Mouse (Mus musculus) liver, embryonic 14.5 days (tissue): Measurements from ENCODE around the gene Tle6. TPM values are rescaled to one million over a fixed set of nuclear protein-coding genes. Genes with fewer than 3 reads are reported as not detected.

Source experiments
- ATAC-seq: fragments of 200-750 bp; cut with Nextera tagmentation; 2 replicates; pipeline ENCODE4 v1.8.0; 2017; ENCODE audit warnings: moderate number of reproducible peaks, mild to moderate bottlenecking, moderate library complexity; ENCODE audit not compliant: insufficient read depth
- DNase-seq, 3 experiments: peaks; one replicate each; pipeline ENCODE4 v3.0.0-alpha.2; 2012 to 2013; ENCODE audit warnings: low read depth in 3 of 3, low spot score in 3 of 3
- H3K27ac ChIP-seq: fragments of 300-500 bp; sonication (generic); 2 replicates; pipeline ENCODE4 v1.5.1; 2014; ENCODE audit warnings: moderate library complexity, mild to moderate bottlenecking, control low read depth, inconsistent platforms
- H3K27me3 ChIP-seq: fragments of 300-500 bp; sonication (generic); 2 replicates; pipeline ENCODE4 v1.6.1; 2014; ENCODE audit warnings: mild to moderate bottlenecking, low read length, moderate library complexity; ENCODE audit not compliant: control insufficient read depth, insufficient read depth
- H3K36me3 ChIP-seq: fragments of 300-500 bp; sonication (generic); replicated peaks from 2 replicates; pipeline ENCODE4 v1.6.1; 2014; ENCODE audit warnings: low read depth; ENCODE audit not compliant: control insufficient read depth, insufficient read depth
- H3K4me1 ChIP-seq, 2 experiments: fragments of 200-500 bp in 1 of 2; fragments of 300-500 bp in 1 of 2; sonication (generic) in 1 of 2; replicated peaks; 2 replicates each; pipeline ENCODE4 v1.6.1; 2012 to 2014; ENCODE audit warnings: antibody characterized with exemption in 1 of 2, inconsistent platforms in 1 of 2, low read length in 1 of 2; ENCODE audit not compliant: control insufficient read depth in 2 of 2, insufficient read depth in 2 of 2
- H3K4me2 ChIP-seq: fragments of 300-500 bp; sonication (generic); 2 replicates; pipeline ENCODE4 v1.6.1; 2014; ENCODE audit warnings: low read depth, mild to moderate bottlenecking, control low read depth, moderate library complexity
- H3K4me3 ChIP-seq, 2 experiments: fragments of 200-500 bp in 1 of 2; fragments of 300-500 bp in 1 of 2; sonication (generic) in 1 of 2; 2 replicates each; pipeline ENCODE4 v1.5.1; 2012 to 2014; ENCODE audit warnings: low read depth in 2 of 2, low read length in 2 of 2, mild to moderate bottlenecking in 2 of 2, control low read depth in 1 of 2, inconsistent platforms in 1 of 2, moderate library complexity in 1 of 2; ENCODE audit not compliant: insufficient read depth in 1 of 2
- H3K9ac ChIP-seq: fragments of 300-500 bp; sonication (generic); replicated peaks from 2 replicates; pipeline ENCODE4 v1.6.1; 2014; ENCODE audit warnings: mild to moderate bottlenecking, control low read depth, moderate library complexity
- H3K9me3 ChIP-seq: fragments of 300-500 bp; sonication (generic); 2 replicates; pipeline ENCODE4 v1.6.1; 2016; ENCODE audit warnings: low read length, mixed read lengths; ENCODE audit not compliant: control insufficient read depth
- CTCF ChIP-seq: IDR thresholded peaks from 2 replicates; pipeline ENCODE4 v1.5.1; 2016; ENCODE audit warnings: antibody characterized with exemption, low read depth, control low read depth
- EP300 ChIP-seq: IDR thresholded peaks from 2 replicates; pipeline ENCODE4 v1.6.1; 2016; ENCODE audit warnings: antibody characterized with exemption, low read depth
- WGBS: fragments of 180-500 bp; shearing (Covaris S2); extraction: QIAGEN DNeasy Blood & Tissue Kit; methylation state at CpG from one replicate; pipeline ENCODE4 v1.1.7; 2014; ENCODE audit not compliant: insufficient replicate concordance; 5-methylcytosine and 5-hydroxymethylcytosine counted together
- polyA plus RNA-seq, 2 experiments: library from polyadenylated mRNA; depleted of rRNA in 1 of 2; stranded (reverse) in 1 of 2; unstranded in 1 of 2; fragments of >200 nt; fragmentation: Nextera tagmentation in 1 of 2; extraction: Ambion mirVana in 1 of 2; gene quantifications; 2 replicates each; pipeline versions ENCODE4 v1.2.1 to v1.2.3; 2012 to 2014

The Tle6 gene
- polyA plus RNA-seq, 2 experiments, result 4.5 to 5.6 TPM

- peak overlapping the region; percentile 74 for H3K9ac ChIP-seq
- H3K36me3 ChIP-seq, result no peaks in the 10 kb centered on the region
- H3K4me3 ChIP-seq, result peak overlapping the region; percentile 71 to 78
- TF ChIP-seq EP300 (no peak), CTCF (no peak)
- under 1% methylated on average over 88 of the region's 93 CpGs for WGBS
- no peaks in the 10 kb centered on the region for H3K9me3 ChIP-seq
- H3K27ac ChIP-seq, result peak overlapping the region; percentile 46
- peak overlapping the region; percentile 88 for H3K4me2 ChIP-seq
- no peaks in the 10 kb centered on the region for H3K27me3 ChIP-seq
- DNase-seq (no peak), ATAC-seq (peak; percentile 19; the same call in 1 of the 2 replicates)
- peaks cover 17 to 34% of the 10 kb centered on the region in 2 experiments for H3K4me1 ChIP-seq
Measured at GRCm38 (mm10) chr10:81544296-81545160, 56.3 kb downstream of the Tle6 start.

DNA sequence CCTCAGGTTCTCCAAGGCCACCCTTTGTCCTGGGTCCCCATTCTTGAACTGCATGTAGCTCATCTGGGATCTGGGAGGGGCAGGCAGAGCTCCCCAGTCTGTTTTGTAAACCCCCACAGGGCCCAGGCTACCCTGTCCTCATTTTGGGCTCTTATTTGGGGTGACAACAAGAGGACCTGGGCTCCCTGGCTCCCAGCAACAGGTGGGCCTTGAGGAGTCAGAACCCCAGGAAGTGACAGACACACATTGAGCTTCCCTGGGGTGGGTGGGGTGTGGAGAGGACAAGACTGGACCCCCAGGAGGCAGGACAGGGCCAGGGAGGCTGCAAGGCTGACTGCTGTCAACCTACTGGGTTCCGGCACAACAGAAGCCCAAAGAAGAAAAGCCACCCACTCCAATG lies 57.2 kb downstream of the Tle6 start:
- Histone ChIP-seq H3K4me1 (peaks cover 17 to 34% of the 10 kb centered on the region in 2 experiments), H3K9ac (peak overlapping the region; percentile 74), H3K36me3 (no peaks in the 10 kb centered on the region), H3K4me2 (peak overlapping the region; percentile 88), H3K4me3 (peak overlapping the region; percentile 71 to 78), H3K27ac (no peak overlapping the region), H3K9me3 (no peaks in the 10 kb centered on the region), H3K27me3 (no peaks in the 10 kb centered on the region)
- TF ChIP-seq EP300 (no peak), CTCF (no peak)
- ATAC-seq (no peak), DNase-seq (no peak)
- WGBS, result 83% methylated on average over 1 of the region's 1 CpGs

GRCm38 (mm10) chr10:81542727-81543460 lies 58.0 kb downstream of the Tle6 start:
- peaks cover 17 to 34% of the 10 kb centered on the region in 2 experiments for H3K4me1 ChIP-seq

GRCm38 (mm10) chr10:81541803-81542202 lies 59.1 kb downstream of the Tle6 start:
- H3K9me3 ChIP-seq, result no peaks in the 10 kb centered on the region
- peak overlapping the region; percentile 28; the same call in 1 of the 2 replicates for H3K4me2 ChIP-seq
- H3K4me1 ChIP-seq, result peaks cover 17 to 30% of the 10 kb centered on the region in 2 experiments
- no peaks in the 10 kb centered on the region for H3K36me3 ChIP-seq
- ATAC-seq (no peak), DNase-seq (no peak)
- no peak overlapping the region; the same call in 1 of the 2 replicates for H3K27ac ChIP-seq
- WGBS, result 66% methylated on average over 10 of the region's 10 CpGs
- H3K27me3 ChIP-seq, result no peaks in the 10 kb centered on the region
- 0 out of 2 replicates have a peak overlapping the region, but pooled peaks have one; percentile 13 for H3K9ac ChIP-seq
- H3K4me3 ChIP-seq, result no peak overlapping the region
- no peak for TF ChIP-seq CTCF
- TF ChIP-seq EP300, result no peak

More at GRCm38 (mm10) chr10:81542727-81543460, 58.0 kb downstream of the Tle6 start:
- peak overlapping the region; percentile 74 for H3K9ac ChIP-seq
- H3K4me3 ChIP-seq, result peak overlapping the region in 1 of 2 experiments; percentile 78; a peak in 2 of 4 replicates
- WGBS, result 73% methylated on average over 7 of the region's 7 CpGs
- H3K4me2 ChIP-seq, result peak overlapping the region; percentile 88
- H3K27me3 ChIP-seq, result no peaks in the 10 kb centered on the region
- no peak for DNase-seq
- no peak for ATAC-seq
- H3K27ac ChIP-seq, result no peak overlapping the region
- TF ChIP-seq EP300 (no peak), CTCF (no peak)
- H3K36me3 ChIP-seq, result no peaks in the 10 kb centered on the region
- H3K9me3 ChIP-seq, result no peaks in the 10 kb centered on the region

GRCm38 (mm10) chr10:81541363-81541762 lies 59.5 kb downstream of the Tle6 start:
- DNase-seq (no peak), ATAC-seq (no peak)
- WGBS, result 56% methylated on average over 5 of the region's 5 CpGs
- Histone ChIP-seq H3K27me3 (no peaks in the 10 kb centered on the region), H3K4me1 (peaks cover 13 to 26% of the 10 kb centered on the region in 2 experiments), H3K4me3 (no peak overlapping the region), H3K27ac (no peak overlapping the region), H3K4me2 (peak overlapping the region; percentile 28; the same call in 1 of the 2 replicates), H3K9me3 (no peaks in the 10 kb centered on the region), H3K9ac (peak overlapping the region; percentile 13; the same call in 1 of the 2 replicates), H3K36me3 (no peaks in the 10 kb centered on the region)
- no peak for TF ChIP-seq EP300
- no peak for TF ChIP-seq CTCF

Other genes with a start within 250 kb of the Tle6 start
- 8.4 and 9.3 TPM in 2 replicates for gene Mfsd12, start 243.6 kb downstream of the Tle6 start, polyA plus RNA-seq (2012; rRNA removed)
- 6.1 and 8.3 TPM in 2 replicates for gene Mfsd12, start 243.6 kb downstream of the Tle6 start, polyA plus RNA-seq (2014; fragmentation: Nextera tagmentation; extraction: Ambion mirVana)
- 0.55 and 0.78 TPM in 2 replicates for gene 4930404N11Rik, start 235.3 kb downstream of the Tle6 start, polyA plus RNA-seq (2012; rRNA removed)
- gene 4930404N11Rik, start 235.3 kb downstream of the Tle6 start, polyA plus RNA-seq (2014; fragmentation: Nextera tagmentation; extraction: Ambion mirVana), result 0.44 and 0.60 TPM in 2 replicates
- 73.1 and 86.2 TPM in 2 replicates for gene Fzr1, start 222.6 kb downstream of the Tle6 start, polyA plus RNA-seq (2012; rRNA removed)
- 80.5 and 85.2 TPM in 2 replicates for gene Fzr1, start 222.6 kb downstream of the Tle6 start, polyA plus RNA-seq (2014; fragmentation: Nextera tagmentation; extraction: Ambion mirVana)
- gene Dohh, start 216.6 kb downstream of the Tle6 start, polyA plus RNA-seq (2012; rRNA removed), result 29.8 and 32.2 TPM in 2 replicates
- gene Dohh, start 216.6 kb downstream of the Tle6 start, polyA plus RNA-seq (2014; fragmentation: Nextera tagmentation; extraction: Ambion mirVana), result 35.0 and 39.7 TPM in 2 replicates
- 1.0 and 1.7 TPM in 2 replicates for gene Gm48551, start 216.6 kb downstream of the Tle6 start, polyA plus RNA-seq (2012; rRNA removed)
- gene Gm48551, start 216.6 kb downstream of the Tle6 start, polyA plus RNA-seq (2014; fragmentation: Nextera tagmentation; extraction: Ambion mirVana), result 0.37 and 0.47 TPM in 2 replicates
- gene Gm48552, start 212.1 kb downstream of the Tle6 start, polyA plus RNA-seq (2012; rRNA removed), result 0.78 and 0.90 TPM in 2 replicates
- gene Gm48552, start 212.1 kb downstream of the Tle6 start, polyA plus RNA-seq (2014; fragmentation: Nextera tagmentation; extraction: Ambion mirVana), result 0.21 and 0.36 TPM in 2 replicates
- gene Smim24, start 208.0 kb downstream of the Tle6 start, polyA plus RNA-seq (2012; rRNA removed), result 1.6 and 1.9 TPM in 2 replicates
- gene Smim24, start 208.0 kb downstream of the Tle6 start, polyA plus RNA-seq (2014; fragmentation: Nextera tagmentation; extraction: Ambion mirVana), result 1.7 and 1.8 TPM in 2 replicates
- gene Nfic, start 145.4 kb downstream of the Tle6 start, polyA plus RNA-seq (2012; rRNA removed), result 1.2 and 1.3 TPM in 2 replicates
- gene Nfic, start 145.4 kb downstream of the Tle6 start, polyA plus RNA-seq (2014; fragmentation: Nextera tagmentation; extraction: Ambion mirVana), result 4.6 and 7.3 TPM in 2 replicates
- 0.02 and 0.32 TPM in 2 replicates for gene Celf5, start 118.4 kb downstream of the Tle6 start, polyA plus RNA-seq (2012; rRNA removed)
- not detected in 2 replicates for gene Celf5, start 118.4 kb downstream of the Tle6 start, polyA plus RNA-seq (2014; fragmentation: Nextera tagmentation; extraction: Ambion mirVana)
- 55.7 and 71.3 TPM in 2 replicates for gene Ncln, start 104.7 kb downstream of the Tle6 start, polyA plus RNA-seq (2012; rRNA removed)
- 23.7 and 29.4 TPM in 2 replicates for gene Ncln, start 104.7 kb downstream of the Tle6 start, polyA plus RNA-seq (2014; fragmentation: Nextera tagmentation; extraction: Ambion mirVana)
- 1.5 and 1.8 TPM in 2 replicates for gene S1pr4, start 100.9 kb downstream of the Tle6 start, polyA plus RNA-seq (2012; rRNA removed)
- gene S1pr4, start 100.9 kb downstream of the Tle6 start, polyA plus RNA-seq (2014; fragmentation: Nextera tagmentation; extraction: Ambion mirVana), result 1.4 and 1.5 TPM in 2 replicates
- 4.2 and 4.6 TPM in 2 replicates for gene Gna15, start 76.8 kb downstream of the Tle6 start, polyA plus RNA-seq (2012; rRNA removed)
- 3.2 and 4.7 TPM in 2 replicates for gene Gna15, start 76.8 kb downstream of the Tle6 start, polyA plus RNA-seq (2014; fragmentation: Nextera tagmentation; extraction: Ambion mirVana)
- 14.8 and 17.0 TPM in 2 replicates for gene Gna11, start 55.9 kb downstream of the Tle6 start, polyA plus RNA-seq (2012; rRNA removed)
- 17.3 and 17.4 TPM in 2 replicates for gene Gna11, start 55.9 kb downstream of the Tle6 start, polyA plus RNA-seq (2014; fragmentation: Nextera tagmentation; extraction: Ambion mirVana)
- 113 and 134 TPM in 2 replicates for gene Aes, start 41.6 kb downstream of the Tle6 start, polyA plus RNA-seq (2012; rRNA removed)
- gene Aes, start 41.6 kb downstream of the Tle6 start, polyA plus RNA-seq (2014; fragmentation: Nextera tagmentation; extraction: Ambion mirVana), result 139 and 156 TPM in 2 replicates
- 5.2 and 6.5 TPM in 2 replicates for gene Tle2, start 26.5 kb downstream of the Tle6 start, polyA plus RNA-seq (2012; rRNA removed)
- gene Tle2, start 26.5 kb downstream of the Tle6 start, polyA plus RNA-seq (2014; fragmentation: Nextera tagmentation; extraction: Ambion mirVana), result 0.82 and 0.90 TPM in 2 replicates
- gene BC025920, start 5.2 kb upstream of the Tle6 start, polyA plus RNA-seq (2012; rRNA removed), result 2.3 and 2.4 TPM in 2 replicates
- gene BC025920, start 5.2 kb upstream of the Tle6 start, polyA plus RNA-seq (2014; fragmentation: Nextera tagmentation; extraction: Ambion mirVana), result 0.11 and 0.34 TPM in 2 replicates
- gene Sirt6, start 26.7 kb upstream of the Tle6 start, polyA plus RNA-seq (2012; rRNA removed), result 8.1 and 9.0 TPM in 2 replicates
- gene Sirt6, start 26.7 kb upstream of the Tle6 start, polyA plus RNA-seq (2014; fragmentation: Nextera tagmentation; extraction: Ambion mirVana), result 5.3 and 5.9 TPM in 2 replicates
- gene Ankrd24, start 27.5 kb upstream of the Tle6 start, polyA plus RNA-seq (2012; rRNA removed), result 5.6 and 6.1 TPM in 2 replicates
- 0.75 and 1.5 TPM in 2 replicates for gene Ankrd24, start 27.5 kb upstream of the Tle6 start, polyA plus RNA-seq (2014; fragmentation: Nextera tagmentation; extraction: Ambion mirVana)
- gene Gm10778, start 48.0 kb upstream of the Tle6 start, polyA plus RNA-seq (2012; rRNA removed), result 0.31 and 0.97 TPM in 2 replicates
- gene Gm10778, start 48.0 kb upstream of the Tle6 start, polyA plus RNA-seq (2014; fragmentation: Nextera tagmentation; extraction: Ambion mirVana), result 0.67 and 1.5 TPM in 2 replicates
- 0.90 and 1.4 TPM in 2 replicates for gene Zfp433, start 103.8 kb upstream of the Tle6 start, polyA plus RNA-seq (2012; rRNA removed)
- 3.1 and 5.0 TPM in 2 replicates for gene Zfp433, start 103.8 kb upstream of the Tle6 start, polyA plus RNA-seq (2014; fragmentation: Nextera tagmentation; extraction: Ambion mirVana)
- 0.23 and 0.42 TPM in 2 replicates for gene Gm3055, start 170.1 kb upstream of the Tle6 start, polyA plus RNA-seq (2012; rRNA removed)
- 0.77 and 1.5 TPM in 2 replicates for gene Gm3055, start 170.1 kb upstream of the Tle6 start, polyA plus RNA-seq (2014; fragmentation: Nextera tagmentation; extraction: Ambion mirVana)
- gene Gm4767, start 211.1 kb upstream of the Tle6 start, polyA plus RNA-seq (2012; rRNA removed), result 0.03 and 0.22 TPM in 2 replicates
- 1.00 and 1.1 TPM in 2 replicates for gene Gm4767, start 211.1 kb upstream of the Tle6 start, polyA plus RNA-seq (2014; fragmentation: Nextera tagmentation; extraction: Ambion mirVana)